Mouse (Mus musculus) G1E (cell line): ENCODE data around the gene Arcn1. TPM values are rescaled to one million over a fixed set of nuclear protein-coding genes. Genes with fewer than 3 reads are reported as not detected.

Source experiments
- ATAC-seq: 2 replicates; pipeline ENCODE4 v1.8.0; 2016; ENCODE audit warnings: mild to moderate bottlenecking; ENCODE audit not compliant: insufficient number of reproducible peaks, poor library complexity, low FRiP score, severe bottlenecking; ENCODE audit errors: extremely low read depth
- DNase-seq: peaks from one replicate; pipeline ENCODE4 v3.0.0; 2012; ENCODE audit warnings: low spot score
- H3K27me3 ChIP-seq: 2 replicates; pipeline ENCODE4 v1.6.1; 2012; ENCODE audit warnings: mild to moderate bottlenecking, low read length, inconsistent platforms; ENCODE audit not compliant: insufficient read depth
- H3K36me3 ChIP-seq: replicated peaks from 2 replicates; pipeline ENCODE3; 2012; ENCODE audit warnings: mild to moderate bottlenecking, inconsistent platforms
- H3K4me1 ChIP-seq: 2 replicates; pipeline ENCODE4 v1.6.1; 2012; ENCODE audit warnings: low read depth, low read length, inconsistent platforms, mixed read lengths; ENCODE audit not compliant: insufficient read depth
- H3K4me3 ChIP-seq: 2 replicates; pipeline ENCODE4 v1.5.1; 2012; ENCODE audit warnings: low read depth, mild to moderate bottlenecking, inconsistent platforms, low read length, moderate library complexity, mixed read lengths
- H3K9me3 ChIP-seq: replicated peaks from 2 replicates; pipeline ENCODE4 v1.6.1; 2012; ENCODE audit warnings: inconsistent platforms
- CTCF ChIP-seq: IDR thresholded peaks from 2 replicates; pipeline ENCODE4 v1.5.1; 2012; ENCODE audit warnings: low read depth, low read length, inconsistent platforms, mixed read lengths
- GATA1 ChIP-seq: IDR thresholded peaks from 2 replicates; pipeline ENCODE4 v1.6.1; 2012; ENCODE audit warnings: borderline replicate concordance, low read length, inconsistent platforms, mixed read lengths
- GATA2 ChIP-seq: IDR thresholded peaks from 2 replicates; pipeline ENCODE4 v1.6.1; 2012; ENCODE audit warnings: low read depth, low read length, inconsistent platforms, borderline replicate concordance
- POLR2AphosphoS5 ChIP-seq: IDR thresholded peaks from 2 replicates; pipeline ENCODE4 v1.6.1; 2012; ENCODE audit warnings: low read depth, low read length, inconsistent platforms; ENCODE audit not compliant: insufficient replicate concordance
- TAL1 ChIP-seq: conservative IDR thresholded peaks from 2 replicates; pipeline ENCODE4 v1.6.1; 2012; ENCODE audit warnings: low read depth, low read length, inconsistent platforms, mixed read lengths
- polyA plus RNA-seq: library from polyadenylated mRNA; stranded (reverse); fragments of >175 nt; gene quantifications from 2 replicates; pipeline ENCODE4 v1.2.3, GENCODE M21; 2012
- total RNA-seq, 2 experiments: library from RNA; stranded (forward) in 1 of 2; stranded (reverse) in 1 of 2; fragments of 200-1000 nt in 1 of 2; fragments of >200 nt in 1 of 2; fragmentation: Nextera tagmentation in 1 of 2; gene quantifications; 2 replicates each; pipeline ENCODE4 v1.2.3; 2014 to 2017

Arcn1 gene
- total and polyA plus RNA-seq, 3 experiments = 16.7 to 239 (median 134) TPM

DNA sequence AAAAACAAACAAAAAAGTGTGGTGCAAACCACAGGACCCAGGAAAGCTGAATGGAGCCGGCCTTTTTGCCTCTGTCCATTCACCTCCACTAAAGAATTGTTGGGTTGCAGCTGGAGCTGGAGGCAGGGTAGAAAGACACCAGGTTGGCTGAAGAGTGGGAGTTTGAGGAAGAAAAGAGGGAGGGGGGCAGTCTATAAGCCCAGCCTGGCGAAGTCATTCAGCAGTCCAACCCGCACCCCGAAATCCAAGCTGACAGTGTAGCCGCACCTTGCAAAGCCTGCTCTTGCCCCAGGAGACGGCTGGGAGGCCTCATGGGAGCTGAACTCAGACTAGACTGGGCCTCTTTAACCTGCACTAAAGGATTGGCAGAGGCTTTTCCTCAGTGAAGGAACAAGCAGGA lies 31.8 kb downstream of the Arcn1 start:
- TF ChIP-seq CTCF (no peak), GATA1 (no peak), TAL1 (no peak), POLR2AphosphoS5 (no peak), GATA2 (no peak)
- H3K4me3 ChIP-seq = no peak overlapping the region
- DNase-seq (no peak), ATAC-seq (no peak)
- H3K36me3 ChIP-seq = no peaks in the 10 kb centered on the region
- H3K9me3 ChIP-seq = peaks cover 3% of the 10 kb centered on the region; the same call in 1 of the 2 replicates
- H3K4me1 ChIP-seq = peaks cover 45% of the 10 kb centered on the region
- peaks cover 49% of the 10 kb centered on the region for H3K27me3 ChIP-seq

DNA sequence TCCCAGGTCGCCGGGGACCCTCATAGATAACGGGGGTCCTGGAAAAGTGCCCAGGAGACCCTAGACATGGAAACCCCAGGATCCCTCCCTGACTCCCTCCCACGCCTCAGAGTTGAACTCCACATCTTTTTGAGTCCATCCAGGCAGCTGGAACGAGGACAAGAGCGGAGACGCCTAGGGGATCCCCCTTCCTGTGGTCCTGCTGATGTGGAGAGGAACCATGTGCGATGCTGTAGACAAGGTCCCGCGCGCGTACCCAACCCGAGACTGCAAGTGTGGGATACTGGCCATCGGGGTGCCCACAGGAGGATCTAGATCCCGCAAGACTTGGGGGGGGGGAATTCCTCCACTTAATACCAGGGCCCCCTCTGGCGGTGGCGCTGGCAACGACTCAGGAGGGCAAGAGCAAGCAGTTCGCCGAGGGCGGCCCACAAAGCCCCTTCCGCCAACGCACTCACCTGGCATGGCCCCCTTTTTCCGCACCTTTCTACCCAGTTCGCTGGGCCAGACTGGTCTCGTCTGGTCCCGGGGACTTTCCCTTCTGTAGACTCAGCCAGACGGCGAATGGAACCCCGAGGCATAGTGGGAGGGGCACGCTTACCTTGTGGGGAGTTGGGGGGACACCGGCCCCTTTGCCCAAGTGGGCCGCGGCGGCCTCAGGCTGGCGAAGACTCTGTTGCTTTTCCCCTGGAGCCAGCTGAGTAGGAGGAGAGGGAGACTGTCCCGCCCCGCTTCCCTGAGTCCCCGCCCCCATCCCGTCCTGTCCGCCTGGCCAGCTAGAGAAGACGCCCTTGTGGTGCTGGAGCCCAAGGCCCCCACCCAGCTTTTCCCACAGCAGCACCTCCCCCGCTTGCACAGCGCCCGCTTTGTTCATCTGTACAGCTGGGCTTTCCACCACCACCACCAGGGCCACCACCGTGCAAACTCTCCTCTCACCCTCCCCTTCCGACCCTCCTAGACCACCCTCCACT lies 32.8 kb downstream of the Arcn1 start, which contains the start of gene Phldb1:
TSS of gene Phldb1 (minus strand) at position 675 of the 971 bp plus-strand sequence.
- TF ChIP-seq CTCF (no peak), POLR2AphosphoS5 (no peak)
- H3K9me3 ChIP-seq = peaks cover 3% of the 10 kb centered on the region; the same call in 1 of the 2 replicates
- H3K36me3 ChIP-seq = no peaks in the 10 kb centered on the region
- no peak for DNase-seq
- ATAC-seq = no peak
- H3K4me3 ChIP-seq = peak within 1 kb of the TSS; percentile 62; the same call in 1 of the 2 replicates
- H3K27me3 ChIP-seq = peaks cover 49% of the 10 kb centered on the region
- H3K4me1 ChIP-seq = peaks cover 50% of the 10 kb centered on the region

DNA sequence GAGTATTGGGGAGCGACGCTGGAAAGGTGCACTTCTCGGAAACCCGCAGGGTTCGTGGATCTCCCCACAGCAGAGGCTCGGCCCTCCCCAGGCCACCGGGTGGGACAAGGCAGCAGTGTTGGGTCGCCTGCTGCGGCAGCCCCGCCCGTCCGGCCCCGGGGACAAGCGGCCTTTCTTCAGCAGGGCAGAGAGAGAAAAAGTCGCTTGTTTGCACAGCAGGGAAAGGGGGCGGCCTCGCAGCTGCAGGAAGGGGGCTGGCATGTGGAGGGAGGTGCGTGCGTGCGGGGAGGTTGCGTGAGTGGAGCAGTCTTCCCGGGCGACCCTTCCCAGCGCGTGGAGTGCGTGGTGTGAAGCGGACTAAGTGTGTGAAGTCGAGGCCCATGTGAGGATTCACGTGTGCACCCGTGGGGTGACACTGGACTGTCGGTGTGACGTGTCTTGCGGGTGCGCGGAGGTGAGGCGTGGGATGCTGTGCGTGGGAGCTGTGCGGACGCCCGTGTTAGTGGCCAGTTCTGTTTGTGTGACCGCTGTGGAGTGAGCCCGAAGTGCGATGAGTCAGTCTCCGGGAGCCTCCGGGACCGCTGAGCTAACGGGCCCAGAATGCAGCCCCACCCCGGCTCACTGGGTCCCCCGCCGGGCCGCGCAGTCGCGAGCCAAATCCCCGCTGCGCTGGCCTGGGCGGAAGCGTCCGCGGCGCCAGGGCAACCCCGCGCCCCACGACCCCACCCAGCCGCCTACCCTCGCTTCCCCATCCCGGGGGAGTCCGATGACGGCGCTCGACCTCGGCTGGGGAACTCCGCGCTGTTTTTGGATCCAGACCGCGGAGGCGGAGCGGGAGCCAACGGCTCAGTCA lies 33.7 kb downstream of the Arcn1 start:
- Histone ChIP-seq H3K27me3 (peaks cover 51% of the 10 kb centered on the region), H3K4me3 (peak overlapping the region; percentile 62; the same call in 1 of the 2 replicates), H3K36me3 (no peaks in the 10 kb centered on the region), H3K4me1 (peaks cover 50% of the 10 kb centered on the region), H3K9me3 (peaks cover 3% of the 10 kb centered on the region; the same call in 1 of the 2 replicates)
- DNase-seq (no peak), ATAC-seq (no peak)
- TF ChIP-seq GATA2 = no peak
- no peak for TF ChIP-seq GATA1
- no peak for TF ChIP-seq TAL1
- no peak for TF ChIP-seq POLR2AphosphoS5
- TF ChIP-seq CTCF = no peak

DNA sequence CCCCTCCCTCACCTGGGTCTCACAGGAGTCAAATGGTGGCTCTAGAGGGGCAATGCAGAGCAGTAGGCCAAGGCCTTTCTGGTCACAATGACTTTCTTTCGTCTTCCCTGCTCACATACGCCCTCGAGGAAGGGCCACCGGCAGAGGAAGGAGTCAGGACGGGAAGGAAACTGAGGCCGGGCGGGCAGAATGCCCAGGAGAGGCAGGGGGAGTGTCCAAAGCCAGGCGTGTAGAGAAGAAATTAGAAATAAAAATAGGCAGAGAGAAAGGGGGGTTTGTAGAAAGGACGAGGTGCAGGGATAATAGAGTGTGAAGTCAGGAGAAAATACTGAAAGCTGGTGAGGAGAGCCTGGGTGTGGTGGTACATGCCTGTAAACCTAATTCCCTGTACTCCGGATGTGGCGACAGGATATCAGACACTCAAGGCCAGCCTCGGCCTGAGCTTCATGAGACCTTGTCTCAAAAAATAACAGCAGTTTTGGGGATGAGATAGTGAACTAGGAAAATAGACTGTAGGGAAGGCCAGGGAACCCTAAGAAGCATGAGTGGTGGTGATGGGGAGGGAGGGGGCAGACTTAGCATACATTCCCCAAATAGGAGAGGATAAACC lies 34.6 kb downstream of the Arcn1 start:
- peaks cover 54% of the 10 kb centered on the region for H3K4me1 ChIP-seq
- H3K9me3 ChIP-seq = peaks cover 3% of the 10 kb centered on the region; the same call in 1 of the 2 replicates
- no peak for DNase-seq
- no peak overlapping the region; the same call in 1 of the 2 replicates for H3K4me3 ChIP-seq
- peaks cover 59% of the 10 kb centered on the region for H3K27me3 ChIP-seq
- H3K36me3 ChIP-seq = no peaks in the 10 kb centered on the region
- ATAC-seq = no peak
- TF ChIP-seq POLR2AphosphoS5 (no peak), GATA1 (no peak), GATA2 (no peak), TAL1 (no peak), CTCF (no peak)

DNA sequence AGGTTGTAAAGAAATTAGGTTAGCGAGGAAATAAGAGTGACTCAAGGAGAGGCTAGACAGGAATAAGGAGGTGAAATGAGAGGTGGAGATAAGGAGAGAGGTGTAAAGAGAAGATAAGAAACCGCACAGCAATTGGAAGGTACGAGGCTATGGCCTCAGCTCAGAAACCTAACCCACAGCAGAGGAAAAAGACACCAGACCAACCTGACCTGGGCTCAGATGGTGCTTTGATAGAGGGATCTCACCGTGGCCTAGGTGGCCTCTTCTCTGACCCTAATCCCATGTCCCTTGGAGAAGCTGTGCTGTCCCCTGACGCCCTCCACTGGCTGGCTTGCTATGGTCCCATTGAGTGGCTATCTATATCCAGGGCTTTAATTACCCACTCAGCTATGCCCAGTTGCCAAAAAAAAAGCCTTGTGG lies 35.5 kb downstream of the Arcn1 start:
- DNase-seq (peak; percentile 55), ATAC-seq (peak; percentile 87)
- H3K4me1 ChIP-seq = peaks cover 54% of the 10 kb centered on the region
- peak overlapping the region; percentile 30; the same call in 1 of the 2 replicates for H3K4me3 ChIP-seq
- H3K27me3 ChIP-seq = peaks cover 59% of the 10 kb centered on the region
- peaks cover 3% of the 10 kb centered on the region; the same call in 1 of the 2 replicates for H3K9me3 ChIP-seq
- H3K36me3 ChIP-seq = no peaks in the 10 kb centered on the region
- TF ChIP-seq TAL1 (peak; percentile 58), POLR2AphosphoS5 (no peak), GATA2 (no peak), GATA1 (no peak), CTCF (no peak)

DNA sequence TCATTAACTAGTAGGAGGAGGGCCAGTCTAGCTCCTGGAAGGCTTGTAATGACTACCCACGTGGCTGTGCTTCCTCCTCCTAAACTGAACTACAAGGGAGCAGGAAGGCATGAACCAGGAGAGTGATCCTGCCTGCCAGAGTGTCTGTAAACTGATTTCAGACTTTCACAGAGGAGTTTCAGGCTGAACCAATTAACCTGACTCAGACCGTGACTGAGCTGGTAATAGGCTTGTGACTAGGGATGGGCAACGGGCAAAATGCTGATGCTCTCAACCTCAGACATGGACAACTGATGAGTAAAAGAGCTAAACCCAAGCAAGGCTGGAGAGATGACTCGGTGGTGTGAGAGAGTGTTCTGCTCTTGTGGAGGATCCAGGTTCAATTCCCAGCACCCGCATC lies 40.2 kb downstream of the Arcn1 start:
- Histone ChIP-seq H3K36me3 (no peaks in the 10 kb centered on the region), H3K9me3 (no peaks in the 10 kb centered on the region), H3K27me3 (peaks cover 64% of the 10 kb centered on the region), H3K4me3 (no peak overlapping the region), H3K4me1 (peaks cover 37% of the 10 kb centered on the region)
- TF ChIP-seq CTCF = no peak
- no peak for TF ChIP-seq TAL1
- no peak for TF ChIP-seq GATA2
- no peak for DNase-seq
- ATAC-seq = no peak
